Mouse (Mus musculus) olfactory bulb, adult 2 months (tissue): ENCODE data around the gene Rgma. TPM values are rescaled to one million over a fixed set of nuclear protein-coding genes. Genes with fewer than 3 reads are reported as not detected.

ENCODE experiments used
- H3K27ac ChIP-seq: fragments of 200-500 bp; 2 replicates; pipeline ENCODE4 v1.5.1; 2012; ENCODE audit warnings: low read depth, low read length; ENCODE audit not compliant: insufficient read depth
- H3K4me1 ChIP-seq: fragments of 200-500 bp; 2 replicates; pipeline ENCODE4 v1.6.1; 2012; ENCODE audit warnings: low read length; ENCODE audit not compliant: control insufficient read depth, insufficient read depth
- H3K4me3 ChIP-seq: fragments of 200-500 bp; 2 replicates; pipeline ENCODE4 v1.5.1; 2012; ENCODE audit warnings: mild to moderate bottlenecking, low read depth, low read length, moderate library complexity; ENCODE audit not compliant: insufficient read depth
- CTCF ChIP-seq: fragments of 200-500 bp; IDR thresholded peaks from 2 replicates; pipeline ENCODE4 v1.5.1; 2012; ENCODE audit warnings: low read depth, mild to moderate bottlenecking, low read length, moderate library complexity; ENCODE audit not compliant: insufficient read depth
- POLR2A ChIP-seq: fragments of 200-500 bp; IDR thresholded peaks from 2 replicates; pipeline ENCODE4 v1.6.1; 2012; ENCODE audit warnings: mild to moderate bottlenecking, low read depth, low read length, moderate library complexity; ENCODE audit not compliant: insufficient read depth
- WGBS: fragments of 180-500 bp; shearing (Covaris S2); methylation state at CpG from one replicate; pipeline ENCODE4 v1.1.7; 2018; 5-methylcytosine and 5-hydroxymethylcytosine counted together
- polyA plus RNA-seq: library from polyadenylated mRNA; stranded (reverse); fragments of >200 nt; gene quantifications from 2 replicates; pipeline ENCODE4 v1.2.4, GENCODE M21; 2012; ENCODE audit warnings: low replicate concordance; ENCODE audit not compliant: missing spikeins, insufficient read depth, insufficient read length

Rgma gene
- polyA plus RNA-seq, 1 experiment = not detected

GRCm38 (mm10) chr7:73365511-73365910 lies 9.8 kb upstream of the Rgma start:
- 67% methylated on average over 4 of the region's 4 CpGs for WGBS

GRCm38 (mm10) chr7:73365965-73366364 lies 9.3 kb upstream of the Rgma start:
- TF ChIP-seq POLR2A (no peak), CTCF (no peak)
- H3K4me1 ChIP-seq = peaks cover 7% of the 10 kb centered on the region; the same call in 1 of the 2 replicates
- whole genome bisulfite sequencing = 53% methylated on average over 7 of the region's 7 CpGs
- H3K27ac ChIP-seq = no peak overlapping the region
- H3K4me3 ChIP-seq = no peak overlapping the region

More at GRCm38 (mm10) chr7:73365511-73365910, 9.8 kb upstream of the Rgma start:
- Histone ChIP-seq H3K27ac (no peak overlapping the region), H3K4me3 (no peak overlapping the region), H3K4me1 (peaks cover 7% of the 10 kb centered on the region; the same call in 1 of the 2 replicates)
- TF ChIP-seq CTCF (no peak), POLR2A (no peak)

- Histone ChIP-seq H3K4me1 (peaks cover 14% of the 10 kb centered on the region; the same call in 1 of the 2 replicates), H3K27ac (no peak overlapping the region), H3K4me3 (no peak overlapping the region)
- WGBS = 91% methylated on average over 10 of the region's 10 CpGs
- TF ChIP-seq POLR2A (no peak), CTCF (no peak)
These were observed 7.4 kb upstream of the Rgma start for GRCm38 (mm10) chr7:73367681-73368464.

- TF ChIP-seq CTCF (no peak), POLR2A (no peak)
- no peak overlapping the region for H3K27ac ChIP-seq
- H3K4me1 ChIP-seq = peaks cover 17% of the 10 kb centered on the region; the same call in 1 of the 2 replicates
- WGBS = 94% methylated on average over 4 of the region's 4 CpGs
- no peak overlapping the region for H3K4me3 ChIP-seq
These were observed 5.3 kb upstream of the Rgma start for GRCm38 (mm10) chr7:73369992-73370391.

GRCm38 (mm10) chr7:73371587-73372321 lies 3.6 kb upstream of the Rgma start:
- WGBS = 70% methylated on average over 10 of the region's 10 CpGs
- Histone ChIP-seq H3K4me3 (no peak overlapping the region), H3K27ac (no peak overlapping the region), H3K4me1 (peaks cover 21% of the 10 kb centered on the region)
- TF ChIP-seq POLR2A (no peak), CTCF (no peak)

- Histone ChIP-seq H3K4me1 (peaks cover 21% of the 10 kb centered on the region), H3K4me3 (peak overlapping the region; percentile 1; the same call in 1 of the 2 replicates), H3K27ac (no peak overlapping the region)
- TF ChIP-seq POLR2A (no peak), CTCF (no peak)
- 14% methylated on average over 29 of the region's 29 CpGs for WGBS
These were observed 2.8 kb upstream of the Rgma start for GRCm38 (mm10) chr7:73372352-73372970.

- Histone ChIP-seq H3K27ac (no peak overlapping the region), H3K4me1 (peaks cover 21% of the 10 kb centered on the region), H3K4me3 (peak overlapping the region; percentile 50; the same call in 1 of the 2 replicates)
- WGBS = 12% methylated on average over 14 of the region's 14 CpGs
- no peak for TF ChIP-seq POLR2A
- TF ChIP-seq CTCF = no peak
These were observed 582 bp upstream of the Rgma start for GRCm38 (mm10) chr7:73374727-73375126.

- WGBS = under 1% methylated on average over 39 of the region's 39 CpGs
- no peak for TF ChIP-seq POLR2A
- no peak for TF ChIP-seq CTCF
- peak overlapping the region; percentile 29; the same call in 1 of the 2 replicates for H3K27ac ChIP-seq
- peaks cover 21% of the 10 kb centered on the region for H3K4me1 ChIP-seq
- H3K4me3 ChIP-seq = peak overlapping the region; percentile 50
These were observed 1.0 kb downstream of the Rgma start for GRCm38 (mm10) chr7:73376101-73377001.
